Mouse (Mus musculus) G1E-ER4 (cell line): ENCODE results near the gene Sptb. TPM values are rescaled to one million over a fixed set of nuclear protein-coding genes. Genes with fewer than 3 reads are reported as not detected.

Experiments used
- GATA1 ChIP-seq: IDR thresholded peaks from one replicate; pipeline ENCODE4 v1.8.0; 2012; ENCODE audit warnings: low read length, inconsistent platforms
- polyA plus RNA-seq: library from polyadenylated mRNA; stranded (reverse); fragments of >175 nt; gene quantifications from 2 replicates; pipeline ENCODE4 v1.2.3, GENCODE M21; 2012

Sptb gene
- polyA plus RNA-seq, 1 experiment, result 114 TPM

DNA sequence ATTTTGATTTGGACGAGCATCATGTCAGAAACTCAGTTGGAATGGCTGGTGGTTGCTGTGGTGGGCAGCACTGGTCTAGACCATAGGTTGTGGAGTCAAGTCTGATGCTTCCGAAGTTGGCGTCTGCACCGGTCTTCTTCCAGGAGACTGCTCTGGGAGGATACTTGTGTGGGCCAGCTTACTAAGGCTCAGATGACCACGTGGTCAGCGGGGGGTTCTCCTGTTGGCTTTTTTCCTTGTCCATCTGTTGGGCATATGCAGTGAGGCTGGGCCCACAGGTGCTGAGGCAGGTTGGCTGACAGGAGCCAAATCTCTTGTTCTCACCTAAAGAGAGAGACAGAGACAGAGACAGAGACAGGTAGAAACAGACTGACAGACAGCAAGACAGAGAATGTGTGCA, 135.5 kb downstream of the Sptb start:
- TF ChIP-seq GATA1, result no peak

DNA sequence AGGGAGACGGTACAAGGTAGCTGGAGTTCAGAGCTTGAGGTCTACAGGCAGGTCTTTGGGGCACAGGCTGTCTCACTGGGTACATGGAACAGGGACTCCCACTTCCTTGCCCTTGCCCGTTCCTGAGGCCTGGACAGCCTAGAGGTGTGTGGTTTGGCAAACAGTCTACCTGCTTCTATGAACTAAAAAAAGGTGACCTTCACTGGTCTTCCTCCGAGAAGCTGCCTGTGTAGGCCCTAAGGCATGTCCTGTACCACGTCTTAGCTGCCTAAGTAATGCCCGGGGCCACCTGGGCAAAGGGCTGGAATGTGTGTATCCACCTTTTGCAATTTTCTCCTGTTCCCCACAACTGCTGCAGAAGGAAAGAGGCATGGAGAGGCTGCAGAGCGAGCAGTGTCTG, 137.0 kb downstream of the Sptb start:
- TF ChIP-seq GATA1, result no peak

DNA sequence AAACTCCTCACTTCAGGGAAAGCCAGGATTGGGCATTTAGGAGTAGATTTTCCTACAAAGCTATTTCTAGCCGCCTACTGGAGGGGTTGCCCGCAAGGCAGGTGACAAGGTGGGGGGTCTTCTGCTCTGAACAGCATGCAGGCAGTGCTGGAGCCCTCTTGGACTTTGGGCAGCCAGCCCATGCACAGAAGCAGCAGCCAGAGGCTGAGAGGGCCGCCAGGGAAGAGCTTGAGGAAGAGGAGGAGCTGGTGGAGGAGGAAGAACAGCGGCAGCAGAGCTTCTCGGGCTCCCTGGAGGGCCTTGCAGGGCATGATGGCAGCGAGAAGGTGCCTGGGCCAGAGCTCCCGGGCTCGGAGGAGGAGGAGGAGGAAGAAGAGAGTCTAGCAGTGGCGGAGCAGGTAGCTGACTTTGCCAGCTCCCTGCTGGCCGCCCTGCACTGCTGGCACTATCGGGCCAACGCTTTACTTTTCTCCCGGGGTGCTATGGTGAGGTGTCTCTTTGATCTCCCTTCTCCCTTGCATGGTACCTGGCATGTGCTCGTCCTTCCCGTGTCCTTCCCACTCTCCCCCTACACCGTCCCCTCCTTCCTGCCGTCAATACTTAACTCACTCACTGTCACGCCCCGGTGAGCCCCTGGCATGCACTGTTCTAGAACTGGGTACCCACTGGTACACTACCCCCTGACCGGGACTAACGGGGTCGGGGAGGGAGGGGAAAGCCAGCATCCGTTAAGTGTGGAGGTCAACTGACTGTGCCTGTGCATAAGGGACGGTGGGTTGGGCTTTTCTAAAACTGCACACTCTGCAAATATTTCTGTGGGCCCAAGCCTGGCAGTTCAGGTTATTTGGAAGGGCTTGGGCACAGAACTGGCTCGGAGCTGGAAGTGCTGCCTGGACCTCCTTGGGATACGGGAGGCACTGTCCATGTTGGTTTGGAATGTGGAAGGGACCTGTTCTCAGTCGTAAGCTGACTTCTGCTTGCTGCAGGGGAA, 137.8 kb downstream of the Sptb start:
- TF ChIP-seq GATA1, result no peak

DNA sequence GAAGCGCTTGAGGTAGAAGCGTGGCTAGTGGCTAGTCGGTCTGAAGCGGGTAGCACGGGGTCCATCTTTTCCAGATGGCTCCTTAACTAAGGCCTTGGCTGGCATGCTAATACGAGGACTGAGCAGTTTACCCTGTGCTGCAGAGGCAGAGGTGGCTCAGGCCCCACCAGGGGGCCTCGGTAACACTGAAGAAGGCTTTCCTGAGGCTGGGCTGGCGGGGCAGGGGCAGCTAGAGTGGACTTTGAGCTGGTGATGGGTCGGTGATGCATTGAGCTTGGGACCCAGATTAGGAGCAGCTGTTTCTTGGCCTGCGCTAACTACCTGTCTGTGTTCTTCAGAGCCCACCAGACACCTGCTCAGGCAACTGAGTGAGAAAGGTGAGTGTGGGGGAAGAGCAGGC, 139.1 kb downstream of the Sptb start:
- no peak for TF ChIP-seq GATA1

DNA sequence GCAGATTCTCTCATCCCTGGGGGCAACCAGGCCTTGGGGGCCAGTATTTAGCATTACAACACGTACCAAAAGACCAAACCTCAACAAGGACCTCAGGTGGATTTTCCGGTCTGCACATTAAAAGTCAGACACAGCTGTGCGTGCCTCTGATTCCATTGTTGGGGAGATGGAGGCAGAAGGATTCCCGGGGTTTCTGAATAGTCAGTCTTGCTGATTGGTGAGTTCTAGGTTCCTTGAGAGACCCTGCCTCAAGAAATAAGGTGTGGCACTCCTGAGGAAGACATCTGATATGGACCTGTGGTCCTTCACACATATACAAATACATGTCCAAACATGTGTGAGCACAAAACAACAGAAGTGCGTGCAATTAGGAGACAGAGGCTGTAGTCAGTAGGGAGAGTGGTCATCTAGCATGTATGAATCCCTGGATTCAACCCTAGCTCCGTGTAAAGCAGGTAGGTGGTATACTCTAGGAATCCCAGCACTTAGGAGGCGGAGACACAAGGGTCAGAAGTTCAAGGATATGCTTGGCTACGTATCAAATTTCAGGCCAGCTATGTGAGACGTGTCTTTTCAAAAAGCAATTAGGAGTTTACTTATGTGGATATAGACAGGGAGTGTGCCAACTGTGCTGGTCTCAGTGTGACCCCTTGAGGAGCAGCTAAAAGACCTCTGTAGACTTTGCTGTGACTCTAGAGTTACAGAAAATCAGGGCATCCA, 140.0 kb downstream of the Sptb start:
- TF ChIP-seq GATA1, result no peak

DNA sequence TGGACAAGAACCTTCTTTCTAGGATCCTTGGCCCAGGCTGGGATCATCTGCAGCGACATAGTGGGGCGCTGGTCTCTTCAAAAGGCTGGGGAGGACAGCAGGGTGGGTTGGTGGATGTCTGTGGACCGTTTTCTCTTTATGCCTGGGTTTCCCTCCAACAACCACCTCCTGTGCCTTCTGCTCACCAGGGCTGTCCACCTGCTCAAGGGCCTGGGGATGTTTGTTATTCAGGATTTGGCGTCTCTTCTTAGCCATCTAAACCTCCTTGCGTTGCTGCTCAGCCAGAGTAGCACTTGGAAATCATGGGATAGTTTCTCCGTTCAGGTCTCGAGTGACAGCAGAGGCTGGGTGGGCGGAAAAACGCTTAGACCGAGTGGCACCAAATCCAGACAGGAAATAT, 144.1 kb downstream of the Sptb start:
- no peak for TF ChIP-seq GATA1

DNA sequence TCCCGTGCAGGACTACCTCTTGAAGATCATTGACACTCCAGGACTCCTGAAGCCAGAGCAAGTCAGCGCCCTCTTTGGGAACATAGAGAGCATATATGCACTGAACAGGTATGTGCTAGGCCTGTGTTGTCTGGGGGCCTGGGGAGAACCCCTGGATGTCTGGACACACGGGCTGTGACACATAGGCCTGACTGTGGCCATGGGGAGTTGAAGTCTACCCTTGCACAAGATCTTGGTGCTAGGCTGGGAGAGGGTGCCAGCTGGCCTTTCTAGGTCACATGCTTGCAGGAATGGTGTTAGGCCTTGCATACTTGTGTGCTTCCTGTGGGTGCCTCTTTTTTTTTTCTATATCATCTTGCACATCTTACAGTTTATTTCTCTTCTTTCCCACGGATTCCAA, 148.2 kb downstream of the Sptb start:
- TF ChIP-seq GATA1, result no peak

DNA sequence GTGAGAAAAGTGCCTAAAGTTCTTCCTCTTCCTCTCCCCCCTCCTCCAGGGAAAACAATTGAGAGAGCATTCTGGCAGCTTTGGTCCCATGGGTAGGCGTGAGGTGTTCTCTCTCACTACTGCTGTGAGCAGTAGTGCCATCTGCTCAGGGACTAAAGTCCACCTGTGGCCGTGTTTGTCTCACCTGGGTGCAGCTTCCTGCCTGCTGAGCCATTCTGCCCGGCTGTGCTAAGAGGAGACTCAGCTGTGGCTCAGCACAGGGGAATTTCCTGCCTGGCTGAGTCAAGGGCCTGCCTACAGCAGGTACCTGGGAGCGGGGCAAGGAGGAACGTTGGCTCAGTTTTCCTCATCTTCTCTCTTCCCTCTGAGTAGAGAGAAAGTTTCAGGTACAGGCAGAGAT, 152.1 kb downstream of the Sptb start:
- no peak for TF ChIP-seq GATA1

DNA sequence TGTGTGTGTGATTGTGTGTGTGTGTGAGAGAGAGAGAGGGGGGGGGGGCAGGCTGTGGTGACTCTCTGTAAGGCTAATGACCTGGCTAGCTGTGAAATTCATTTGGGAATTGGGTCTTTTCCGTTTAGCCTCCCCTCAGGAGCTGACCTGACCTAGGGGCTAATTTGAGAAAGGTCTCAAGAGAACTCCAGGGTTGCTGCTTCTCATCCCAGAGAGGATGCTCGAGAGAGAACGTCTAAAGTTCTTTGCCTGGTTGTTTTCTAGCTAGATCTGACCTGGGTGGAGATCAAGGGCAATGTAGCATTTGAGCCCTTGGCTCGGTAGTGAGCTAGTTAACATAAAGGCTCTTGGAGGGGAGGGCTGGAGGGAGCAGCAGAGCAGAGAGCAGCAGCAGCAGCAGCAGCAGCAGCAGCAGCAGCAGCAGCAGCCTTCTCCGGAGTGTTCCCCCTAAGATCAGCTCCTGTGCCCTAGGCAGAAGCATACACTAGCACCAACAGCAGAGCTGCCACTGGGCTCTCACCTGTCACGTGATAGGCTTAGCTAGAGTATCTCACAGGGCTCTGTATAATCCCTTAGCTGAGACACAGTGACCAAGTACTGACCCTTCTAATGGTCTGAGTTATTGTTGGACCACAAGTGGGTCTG, 153.5 kb downstream of the Sptb start:
- TF ChIP-seq GATA1, result no peak

DNA sequence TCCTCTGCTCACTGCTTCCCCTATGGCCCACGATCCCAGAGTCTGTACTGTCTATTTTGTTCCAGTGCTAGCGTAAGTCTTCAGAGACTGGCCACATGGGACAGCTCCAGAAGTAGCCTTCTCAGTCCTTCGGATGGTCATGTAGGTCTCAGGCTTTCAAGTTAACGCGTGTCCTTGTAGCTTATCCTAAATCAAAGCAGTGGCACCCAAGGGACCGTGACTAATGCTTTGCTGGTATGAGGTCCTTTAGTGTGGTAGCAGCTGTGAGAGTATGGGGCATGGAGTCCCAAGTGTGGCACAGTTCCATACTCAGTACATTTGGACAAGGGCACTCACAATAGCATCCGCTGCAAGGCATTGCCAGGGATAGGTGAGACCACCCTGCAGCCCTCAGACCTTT, 154.2 kb downstream of the Sptb start:
- no peak for TF ChIP-seq GATA1

DNA sequence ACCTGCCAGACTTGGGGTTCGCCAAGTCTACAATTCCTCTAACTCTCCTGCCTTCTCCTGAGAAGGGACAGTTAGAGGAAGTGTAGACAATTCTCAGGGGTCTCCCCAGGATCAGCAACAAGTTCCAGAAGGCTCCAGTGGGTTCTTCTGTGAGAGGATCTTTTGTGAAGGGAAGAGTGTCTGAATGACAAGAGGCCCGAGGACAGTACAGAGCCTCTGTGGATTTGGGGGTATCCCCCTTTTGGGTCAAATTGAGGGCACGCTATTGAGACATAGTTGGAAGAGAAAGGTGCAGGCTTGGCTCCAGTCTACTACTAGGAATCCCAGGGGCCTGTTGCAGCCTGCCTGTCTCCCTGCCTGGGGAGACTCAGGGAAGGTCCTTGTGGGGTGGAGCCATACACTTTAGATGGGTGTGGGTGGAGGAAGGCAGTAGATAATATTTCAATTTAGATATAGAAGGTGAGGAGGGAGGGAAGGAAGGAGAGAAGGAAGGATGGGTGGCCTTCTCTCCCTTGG, 155.4 kb downstream of the Sptb start:
- no peak for TF ChIP-seq GATA1

DNA sequence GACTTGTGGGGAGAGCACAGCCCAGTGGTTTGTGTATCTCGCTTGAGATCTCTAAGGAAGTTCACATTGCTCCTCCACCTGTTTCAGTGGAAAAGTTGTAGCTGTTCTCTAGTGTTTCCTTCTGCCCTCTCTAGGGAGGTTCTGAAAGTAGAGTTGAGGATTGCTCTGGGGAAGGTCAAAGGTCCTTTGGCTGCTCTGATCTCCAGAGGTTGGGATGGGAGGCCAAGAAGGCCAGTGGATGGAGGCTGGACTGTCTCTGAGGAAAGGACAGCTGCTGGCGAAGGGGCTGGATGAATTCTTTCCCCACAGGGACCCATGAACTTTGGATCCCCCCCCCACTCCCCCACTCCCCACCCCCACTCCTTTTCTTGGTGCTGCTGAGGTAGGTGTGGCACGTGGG, 156.0 kb downstream of the Sptb start:
- no peak for TF ChIP-seq GATA1

DNA sequence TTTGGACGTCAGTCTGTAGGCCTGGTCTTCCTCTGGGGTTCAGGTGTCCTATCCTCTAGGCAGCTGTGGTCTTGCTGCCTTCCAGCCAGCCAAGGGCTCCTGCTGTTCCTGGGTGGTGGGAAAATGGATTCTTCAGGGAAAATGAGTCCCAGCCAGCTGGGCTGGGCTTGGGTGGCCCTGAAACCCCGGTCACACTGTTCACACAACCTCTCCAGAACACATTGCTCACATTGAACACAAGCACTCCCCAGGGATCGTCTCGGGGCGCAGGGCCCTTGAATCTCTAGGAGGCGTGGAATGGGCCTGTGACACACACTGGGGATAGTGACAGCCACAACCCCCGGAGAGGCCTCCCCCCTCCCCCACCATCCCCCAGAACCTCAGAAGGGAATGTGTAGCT, 156.4 kb downstream of the Sptb start:
- TF ChIP-seq GATA1, result no peak

DNA sequence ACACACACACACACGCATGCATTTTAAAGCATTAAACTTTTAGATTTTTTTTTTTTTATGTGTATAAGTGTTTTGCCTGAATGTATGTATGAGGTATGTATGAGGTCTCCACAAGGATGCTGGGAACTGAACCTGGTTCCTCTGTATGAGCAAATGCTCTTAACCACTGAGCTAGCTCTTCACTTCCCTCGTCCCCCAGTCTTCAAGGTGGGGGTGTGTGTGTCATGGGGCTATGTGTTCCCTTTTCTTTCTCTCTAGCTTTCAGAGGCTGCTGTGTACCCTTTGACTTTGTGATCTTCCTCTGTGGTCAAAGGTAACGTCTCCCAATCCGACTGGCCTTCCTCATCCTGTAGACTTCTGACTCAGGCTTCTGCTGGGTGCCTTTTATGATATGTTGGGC, 157.4 kb downstream of the Sptb start:
- no peak for TF ChIP-seq GATA1

DNA sequence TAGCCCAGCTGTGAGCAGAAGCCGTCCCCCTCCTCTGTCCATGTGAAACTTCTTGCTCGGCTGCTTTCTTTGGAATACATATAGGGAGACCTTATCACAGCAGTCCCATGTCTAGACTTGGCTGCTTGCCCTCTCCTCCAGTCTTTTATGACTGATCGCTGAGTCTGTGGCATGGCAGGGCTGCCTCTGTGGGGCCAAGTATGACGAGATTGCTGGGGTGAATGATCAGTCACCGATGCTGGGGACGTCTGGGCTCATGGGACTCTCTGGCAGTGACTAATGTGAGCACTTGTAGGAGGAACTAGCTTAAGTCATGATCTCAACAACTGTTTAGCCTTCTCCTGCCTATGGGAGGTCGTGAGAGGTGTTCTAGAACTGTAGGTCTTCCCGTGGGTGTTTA, 158.0 kb downstream of the Sptb start:
- no peak for TF ChIP-seq GATA1

DNA sequence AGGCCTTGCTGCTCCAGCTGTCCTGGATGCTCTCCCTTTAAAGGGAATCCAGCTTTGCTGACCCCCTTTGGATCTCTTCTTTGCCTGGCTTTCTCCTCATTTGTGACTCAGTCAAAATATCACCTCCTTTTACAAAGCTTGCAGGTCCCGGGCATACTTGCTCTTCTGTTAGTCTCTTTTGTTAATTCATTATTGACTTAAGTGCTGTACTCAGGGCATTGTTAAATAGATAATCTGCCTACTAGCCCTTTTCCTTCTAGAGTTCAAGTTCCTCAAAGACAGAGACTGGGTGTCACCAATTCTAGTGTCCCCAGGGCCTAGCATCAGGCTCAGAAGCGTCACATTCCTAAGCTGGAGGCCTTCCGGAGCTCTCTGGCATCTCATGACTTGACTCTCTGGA, 161.1 kb downstream of the Sptb start:
- no peak for TF ChIP-seq GATA1
